Mouse (Mus musculus) layer of hippocampus, postnatal 36 days (tissue): ENCODE measurements around the gene Ccdc65. TPM values are rescaled to one million over a fixed set of nuclear protein-coding genes. Genes with fewer than 3 reads are reported as not detected.
"Not testable (repeated sequence)": the region's sequence is repeated elsewhere in the genome, so short reads cannot be mapped to it uniquely, and the experiment has no call there.

Source experiments
- DNase-seq, 2 experiments: peaks; one replicate each; pipeline ENCODE4 v3.0.0; 2022
- total RNA-seq, 2 experiments: library from RNA; stranded (reverse); gene quantifications; 2 replicates each; pipeline ENCODE4 v1.2.3; 2021

Ccdc65 gene
- total RNA-seq, 2 experiments from 2014 or later: 8.0 to 10.1 TPM

DNA sequence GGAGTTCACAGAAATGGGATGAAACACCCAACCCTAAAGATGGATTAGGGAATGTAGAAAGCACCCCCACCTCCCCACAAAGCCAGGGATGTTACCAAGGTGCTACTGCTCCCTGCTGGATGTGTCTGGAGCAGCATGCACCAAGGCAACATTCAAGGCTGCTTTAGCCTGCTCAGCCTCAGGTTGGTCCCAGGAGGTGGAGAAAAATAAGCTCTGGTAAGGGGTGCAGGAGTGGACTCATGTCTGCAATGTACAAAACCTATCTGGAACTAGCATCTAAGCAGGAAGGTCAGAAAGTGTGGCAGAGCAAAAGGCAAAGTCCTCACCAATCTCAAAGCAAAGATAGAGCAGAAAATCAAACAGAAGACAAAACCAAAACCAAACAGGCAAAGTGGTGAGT lies 29.9 kb downstream of the Ccdc65 start:
- DNase-seq: no peak

DNA sequence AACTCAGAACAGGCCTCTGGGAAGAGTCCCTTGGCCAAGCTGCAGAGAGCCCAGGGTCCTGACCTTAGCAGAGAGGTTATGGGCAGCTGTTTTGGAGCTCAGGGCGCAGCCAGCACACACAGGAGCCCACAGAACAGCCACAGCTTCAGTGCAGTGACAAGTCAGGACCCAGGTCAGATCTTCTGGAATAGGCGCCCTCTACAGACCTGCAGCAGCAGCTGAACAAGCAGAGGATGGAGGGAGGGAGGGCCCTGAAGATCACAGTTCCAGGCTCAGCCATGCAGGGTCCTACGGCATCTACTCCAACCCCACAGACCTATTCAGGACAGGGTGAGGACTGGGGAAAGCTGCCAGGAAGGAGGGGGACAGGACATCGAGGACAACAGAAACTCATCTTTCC lies 30.8 kb downstream of the Ccdc65 start:
- DNase-seq: no peak

- no peak for DNase-seq
Observed at GRCm38 (mm10) chr15:98740219-98740618, 32.2 kb downstream of the Ccdc65 start.

GRCm38 (mm10) chr15:98742766-98743428 lies 34.9 kb downstream of the Ccdc65 start:
- no peak for DNase-seq

- DNase-seq: not testable (repeated sequence)
Observed at GRCm38 (mm10) chr15:98743863-98744262, 35.9 kb downstream of the Ccdc65 start.

DNA sequence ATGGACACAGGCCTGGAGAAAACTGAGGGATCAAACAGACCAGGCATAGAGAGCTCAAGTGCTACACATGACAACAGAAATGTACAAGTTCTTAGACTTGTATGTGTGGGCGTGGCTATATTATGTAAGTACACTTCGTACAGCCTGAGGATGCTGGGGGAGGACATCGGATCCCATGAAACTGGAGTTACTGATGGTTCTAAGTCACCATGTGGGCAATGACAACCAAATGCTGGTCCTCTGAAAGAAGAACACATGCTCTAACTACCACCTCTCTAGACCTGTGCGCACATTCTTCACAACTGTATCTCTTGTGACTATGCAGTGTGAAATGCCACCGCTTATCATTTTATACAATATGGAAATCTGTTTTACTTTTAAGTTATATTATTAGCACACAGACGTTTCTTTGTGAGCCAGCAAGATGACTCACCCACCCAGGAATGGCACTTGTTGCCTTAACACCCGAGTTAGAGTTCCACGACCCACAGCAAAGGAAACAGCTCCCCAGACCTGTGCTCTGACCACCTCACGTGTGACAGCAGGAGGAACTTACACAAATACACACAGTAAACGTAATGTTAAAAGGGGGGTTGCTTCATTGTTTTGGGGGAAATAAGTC lies 38.4 kb downstream of the Ccdc65 start:
- no peak for DNase-seq

DNA sequence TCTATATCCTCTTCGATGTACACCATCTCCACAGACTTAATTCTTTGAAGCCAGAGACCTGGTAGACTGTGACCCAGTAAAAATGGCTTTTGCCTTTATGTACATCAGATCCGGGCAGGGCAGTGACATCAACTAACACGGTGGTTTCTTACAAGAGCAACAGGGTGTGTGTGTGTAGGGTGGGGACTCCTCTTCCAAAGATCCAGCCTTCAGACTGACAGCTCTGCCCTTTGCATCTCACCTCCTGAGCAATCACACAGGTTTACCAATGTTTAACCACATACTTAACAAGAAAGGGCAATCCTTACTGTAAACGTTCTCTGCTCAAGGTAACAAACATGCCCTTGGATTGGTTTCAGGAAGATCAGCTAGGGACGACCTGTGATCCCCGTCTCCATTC lies 39.3 kb downstream of the Ccdc65 start:
- DNase-seq: no peak

DNA sequence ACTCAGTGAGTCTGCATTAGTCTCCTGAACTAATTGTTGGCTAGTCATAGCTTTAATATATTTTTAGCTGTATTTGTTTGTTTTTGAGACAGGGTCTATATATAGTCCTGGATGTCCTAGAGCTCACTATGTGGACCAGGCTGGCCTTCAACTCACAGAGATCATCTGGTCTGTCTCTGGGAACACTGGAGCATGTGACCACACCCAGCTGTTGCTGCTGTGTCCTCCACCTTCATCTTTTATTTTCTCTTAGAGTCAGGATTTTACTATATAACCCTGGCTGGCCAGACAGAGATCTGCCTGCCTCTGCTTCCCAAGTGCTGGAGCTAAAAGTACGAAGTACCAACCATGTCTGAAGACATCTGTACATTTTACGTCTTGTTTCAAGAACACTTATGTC lies 41.1 kb downstream of the Ccdc65 start:
- no peak for DNase-seq

DNA sequence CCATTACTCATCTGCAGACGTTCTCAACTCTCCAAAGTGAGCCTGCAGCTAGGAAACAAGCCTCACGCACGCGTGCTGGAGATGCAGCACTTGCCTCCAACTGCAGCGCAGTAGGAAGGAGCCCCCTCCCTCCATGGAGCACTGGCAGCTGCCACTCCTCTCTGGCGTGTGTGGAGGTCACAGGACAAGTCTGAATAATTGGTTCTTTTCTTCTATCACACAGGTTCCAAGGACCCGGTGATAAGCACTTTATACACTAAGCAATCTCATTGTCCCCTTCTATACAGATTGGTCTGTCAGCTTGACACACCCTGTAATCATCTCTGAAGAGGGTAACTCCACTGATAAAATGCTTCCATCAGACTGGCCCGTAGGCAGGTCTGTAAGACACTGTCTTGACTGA lies 45.0 kb downstream of the Ccdc65 start:
- DNase-seq: no peak

DNA sequence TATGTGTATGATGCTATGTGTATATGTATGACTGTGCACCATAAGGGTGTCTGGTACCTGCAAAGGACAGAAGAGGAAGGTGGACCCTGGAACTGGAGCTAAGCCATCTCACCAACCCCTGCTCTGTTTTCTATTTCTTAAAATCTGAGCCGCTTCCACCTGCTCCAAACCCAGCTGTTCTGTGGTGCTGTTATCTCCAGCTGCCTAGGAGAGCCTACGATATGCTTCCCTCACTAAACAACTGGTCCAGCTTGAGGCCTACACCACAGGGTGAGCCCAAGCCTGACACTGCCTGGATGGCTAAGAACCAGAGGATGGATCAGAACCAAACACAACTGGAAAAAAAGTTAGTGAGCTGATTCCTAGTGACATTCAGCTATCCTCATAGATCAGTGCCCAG lies 46.1 kb downstream of the Ccdc65 start:
- no peak for DNase-seq

DNA sequence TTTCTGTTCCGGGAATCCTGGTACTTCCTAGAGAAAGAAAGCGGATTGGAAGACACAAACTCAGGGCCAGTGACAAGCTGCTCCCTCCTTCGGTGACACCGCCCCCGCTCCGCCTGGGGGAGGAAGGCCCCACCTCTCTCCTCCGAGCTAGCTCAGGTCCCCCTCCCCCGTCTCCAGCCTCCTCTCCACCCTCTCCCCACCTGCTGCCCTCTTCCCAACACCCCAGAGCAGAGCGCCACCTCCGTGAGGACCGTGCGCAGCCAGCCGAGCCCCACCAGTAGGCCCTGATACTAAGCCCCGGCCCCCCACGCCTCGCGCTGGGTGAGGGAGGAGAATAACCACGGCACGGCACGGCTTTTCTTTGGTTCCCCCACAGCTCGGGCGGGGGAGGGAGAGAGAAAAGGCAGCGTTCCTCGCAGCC lies 54.2 kb downstream of the Ccdc65 start:
- DNase-seq: peak; percentile 75

- DNase-seq: peak; percentile 96 to 97
Observed at GRCm38 (mm10) chr15:98762670-98763529, 54.9 kb downstream of the Ccdc65 start, which contains the start of gene Arf3. Gene Arf3 (minus strand): TSS chr15:98763214.

GRCm38 (mm10) chr15:98765929-98766328 lies 57.9 kb downstream of the Ccdc65 start:
- DNase-seq: no peak

- DNase-seq: no peak
Observed at GRCm38 (mm10) chr15:98768259-98768658, 60.3 kb downstream of the Ccdc65 start.

DNA sequence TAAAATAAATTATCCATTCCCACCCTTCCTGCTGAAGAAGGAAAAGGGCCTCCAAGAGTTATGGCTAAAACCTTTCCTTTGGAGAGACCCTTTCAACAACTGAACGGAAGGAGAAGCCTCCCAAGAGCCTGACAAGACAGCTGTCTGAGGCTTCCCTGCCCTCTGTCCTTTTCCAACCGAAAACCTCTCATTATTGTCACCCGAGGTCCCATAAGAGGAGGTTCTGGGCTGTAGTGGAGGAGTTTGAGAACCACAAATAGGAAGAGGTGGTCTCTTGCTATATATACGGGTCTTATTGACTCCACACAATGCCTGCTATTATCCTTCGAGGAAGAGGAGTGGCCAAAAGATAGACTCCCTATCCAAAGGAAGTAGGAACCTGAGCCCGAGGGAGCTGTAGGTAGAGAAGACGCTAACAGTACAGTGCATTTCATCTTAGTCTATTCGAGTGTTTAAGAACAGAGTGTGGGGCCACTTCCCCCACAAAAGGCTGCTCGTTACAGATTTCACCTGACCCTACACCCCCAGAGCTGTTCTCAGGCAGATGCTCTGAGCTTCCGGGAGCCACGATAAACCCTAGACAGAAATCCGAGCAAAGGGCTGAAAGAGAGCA lies 63.9 kb downstream of the Ccdc65 start:
- DNase-seq: no peak

DNA sequence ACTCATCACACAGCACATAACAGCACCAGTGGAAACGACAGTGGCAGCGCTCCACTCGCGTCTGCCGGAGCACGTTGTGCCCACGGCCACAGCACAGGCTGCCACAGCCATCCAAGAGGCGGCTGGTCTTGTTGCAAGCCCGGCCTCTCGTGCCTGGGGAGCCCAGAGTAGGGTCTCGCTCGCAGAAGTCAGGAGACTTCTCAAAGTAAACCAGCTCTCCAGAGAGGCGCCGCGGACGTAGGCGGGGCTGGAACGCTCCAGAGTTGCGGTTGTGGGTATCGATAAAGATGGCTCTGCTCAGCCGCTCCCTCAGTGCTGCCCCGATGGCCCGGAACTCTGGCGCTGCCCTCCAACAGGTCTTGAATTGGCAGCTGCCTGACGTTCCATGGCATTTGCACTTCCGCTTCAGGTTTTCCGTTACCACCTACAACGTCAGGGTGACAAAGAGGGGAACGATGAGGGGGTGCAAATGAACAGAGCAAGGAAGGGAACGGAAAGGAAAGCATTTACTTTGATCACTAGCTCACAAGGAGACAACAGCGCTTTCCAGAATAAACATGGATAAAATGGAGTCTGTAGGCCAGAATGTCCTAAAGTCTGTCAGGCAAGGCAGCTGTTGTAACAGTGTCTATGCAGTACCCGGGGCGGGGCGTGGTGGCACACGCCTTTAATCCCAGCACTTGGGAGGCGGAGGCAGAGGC lies 64.7 kb downstream of the Ccdc65 start:
- no peak for DNase-seq

Other genes starting within 250 kb of the Ccdc65 start
- gene OR5BS1P, start 238.3 kb upstream of the Ccdc65 start, total RNA-seq: not detected
- not detected for gene Lalba, start 225.5 kb upstream of the Ccdc65 start, total RNA-seq
- gene Olfr279, start 215.8 kb upstream of the Ccdc65 start, total RNA-seq: not detected
- gene Kansl2, start 173.9 kb upstream of the Ccdc65 start, total RNA-seq: 10 to 100 TPM; 62.6 to 64.2 TPM
- gene Ccnt1, start 137.3 kb upstream of the Ccdc65 start, total RNA-seq: 10 to 100 TPM; 37.5 to 49.6 TPM
- gene 4930415O20Rik, start 137.2 kb upstream of the Ccdc65 start, total RNA-seq: not detected
- gene Adcy6, start 98.1 kb upstream of the Ccdc65 start, total RNA-seq: 10 to 100 TPM; 43.7 to 48.8 TPM
- gene Cacnb3, start 77.4 kb upstream of the Ccdc65 start, total RNA-seq: 100 to 1,000 TPM; 198 to 206 TPM
- gene Ddx23, start 45.3 kb upstream of the Ccdc65 start, total RNA-seq: 10 to 100 TPM; 87.5 to 92.0 TPM
- gene Rnd1, start 30.7 kb upstream of the Ccdc65 start, total RNA-seq: 1 to 10 TPM; 7.2 to 7.6 TPM
- 1 to 10 TPM in 1 of 2 experiments, under 1 TPM in 1; 0.88 to 1.0 TPM for gene Fkbp11, start 20.0 kb downstream of the Ccdc65 start, total RNA-seq
- gene Arf3, start 55.0 kb downstream of the Ccdc65 start, total RNA-seq: 100 to 1,000 TPM; 792 to 841 TPM
- gene Wnt10b, start 69.9 kb downstream of the Ccdc65 start, total RNA-seq: under 1 TPM; 0.42 to 0.61 TPM
- gene Wnt1, start 81.7 kb downstream of the Ccdc65 start, total RNA-seq: not detected
- 1,000 to 10,000 TPM; 1,665 to 1,670 TPM for gene Ddn, start 101.3 kb downstream of the Ccdc65 start, total RNA-seq
- 10 to 100 TPM; 49.0 to 52.5 TPM for gene Prkag1, start 123.3 kb downstream of the Ccdc65 start, total RNA-seq
- 100 to 1,000 TPM in 1 of 2 experiments, 10 to 100 TPM in 1; 81.4 to 101 TPM for gene Kmt2d, start 163.0 kb downstream of the Ccdc65 start, total RNA-seq
- gene Rhebl1, start 186.3 kb downstream of the Ccdc65 start, total RNA-seq: 1 to 10 TPM; 6.8 to 7.0 TPM
- gene Dhh, start 190.3 kb downstream of the Ccdc65 start, total RNA-seq: under 1 TPM; 0.12 to 0.15 TPM
- gene Lmbr1l, start 210.0 kb downstream of the Ccdc65 start, total RNA-seq: 10 to 100 TPM; 16.4 to 22.6 TPM
- 100 to 1,000 TPM; 469 to 520 TPM for gene Tuba1b, start 226.4 kb downstream of the Ccdc65 start, total RNA-seq
- not detected for gene Gm49450, start 245.3 kb downstream of the Ccdc65 start, total RNA-seq
- 100 to 1,000 TPM; 868 to 949 TPM for gene Tuba1a, start 245.5 kb downstream of the Ccdc65 start, total RNA-seq